Mouse (Mus musculus) kidney, adult 2 months (tissue): Measurements from ENCODE around the gene Maml3.

ENCODE experiments used
- CTCF ChIP-seq: fragments of 200-500 bp; conservative IDR thresholded peaks from 2 replicates; pipeline ENCODE4 v1.5.1; 2011; ENCODE audit warnings: low read depth, mild to moderate bottlenecking, control low read depth, low read length, moderate library complexity, mixed read lengths; ENCODE audit not compliant: insufficient read depth, insufficient read length
- POLR2A ChIP-seq: fragments of 200-500 bp; IDR thresholded peaks from one replicate; pipeline ENCODE4 v1.6.1; 2011; ENCODE audit warnings: low read depth, low read length, control low read depth

- TF ChIP-seq CTCF: no peak
- TF ChIP-seq POLR2A: no peak
These were observed 64.9 kb downstream of the Maml3 start for GRCm38 (mm10) chr3:52039958-52040357.
